ENCODE assay signal across 26 mouse cellular contexts in genomic region chr11:72343238-72343625, GRCm38 (mm10). TPM values are rescaled to one million over a fixed set of nuclear protein-coding genes. Genes with fewer than 3 reads are reported as not detected.
"Had no signal": no experiment of that assay in that cellular context is flagged by ENCODE, and none has a peak within 500 bp of the region (broad histone marks: within the 10 kb centered on the region; RNA-seq: fewer than 3 reads in every experiment).

No protein-coding gene starts in this region.

RNA-seq across cellular contexts. Expression of gene Tekt1, which starts 19.0 kb away (rescaled TPM):
- polyA plus RNA-seq: inflammation-experienced regulatory T-cells, adult 6 months; large intestine, adult 2 months had no signal

RNA-seq across cellular contexts. Expression of gene Fbxo39, which starts 29.0 kb away (rescaled TPM):
- polyA plus RNA-seq: heart, embryonic 10.5 days; heart, embryonic 11.5 days; heart, embryonic 12.5 days; heart, embryonic 13.5 days; heart, embryonic 14.5 days; heart, embryonic 15.5 days; heart, embryonic 16.5 days; heart, postnatal 0 days; hindbrain, embryonic 10.5 days; hindbrain, embryonic 11.5 days; hindbrain, embryonic 12.5 days; hindbrain, embryonic 13.5 days; hindbrain, embryonic 14.5 days; hindbrain, embryonic 15.5 days; hindbrain, embryonic 16.5 days; hindbrain, postnatal 0 days; inflammation-experienced regulatory T-cells, adult 6 months; intestine, embryonic 14.5 days; intestine, embryonic 15.5 days; intestine, embryonic 16.5 days; intestine, postnatal 0 days; kidney, embryonic 14.5 days; kidney, embryonic 15.5 days; kidney, embryonic 16.5 days; kidney, postnatal 0 days; large intestine, adult 2 months had no signal
